Mouse (Mus musculus) CD4-positive, CD25-positive, alpha-beta regulatory T cell (primary cell): Measurements from ENCODE around the gene Tceal9. TPM values are rescaled to one million over a fixed set of nuclear protein-coding genes. Genes with fewer than 3 reads are reported as not detected.

Experiments
- polyA plus RNA-seq: library from polyadenylated mRNA; unstranded; fragments of 100-300 nt; shearing (Covaris generic); gene quantifications from one replicate; pipeline ENCODE4 v1.2.1, GENCODE M21; 2017

The Tceal9 gene
- 46.1 TPM for polyA plus RNA-seq

DNA sequence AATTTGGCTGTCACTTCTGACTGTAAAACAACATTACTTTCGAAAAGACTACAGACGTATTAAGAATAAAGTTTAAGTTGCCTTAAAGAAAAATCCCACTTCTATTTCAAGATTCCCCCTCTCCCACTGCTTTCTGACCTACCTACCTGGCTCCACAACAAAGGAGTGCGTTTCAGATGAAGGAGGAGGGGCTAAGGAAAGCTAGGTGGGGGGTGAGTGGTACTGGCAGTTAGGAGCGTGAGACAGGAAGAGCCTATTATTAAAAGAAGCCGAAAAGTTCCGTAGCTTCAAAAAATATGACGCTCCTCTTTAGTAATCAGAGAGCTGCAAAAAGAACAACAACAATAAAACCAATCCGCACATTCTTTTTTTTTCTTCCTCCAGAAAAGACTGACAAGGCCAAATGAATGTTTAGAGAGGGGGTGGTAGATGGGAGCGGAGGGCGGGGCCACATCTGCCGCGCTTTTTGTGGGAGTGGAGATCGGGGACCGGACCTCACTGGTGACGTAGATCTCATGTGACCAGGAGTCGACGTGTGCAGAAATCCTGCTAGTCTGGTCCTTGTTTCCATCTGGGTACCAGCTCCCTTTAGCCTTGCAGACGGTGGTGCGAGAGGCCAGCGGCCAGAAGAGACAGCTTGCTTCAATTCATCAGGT, at the start of gene Tceal9:
Tceal9 (plus strand) TSS at position 506 of the 656 bp plus-strand sequence.

GRCm38 (mm10) chrX:136203664-136204066, 41.2 kb upstream of the Tceal9 start, which contains the start of gene Tceal5:
TSS of gene Tceal5 (minus strand) at chrX:136203876.

GRCm38 (mm10) chrX:136214729-136215677, 29.9 kb upstream of the Tceal9 start, which contains the start of the genes Tceal7 and Bex1:
TSS of gene Tceal7 (plus strand) at chrX:136214779.
TSS of gene Bex1 (minus strand) at chrX:136215513.

GRCm38 (mm10) chrX:136269743-136270392, 25.0 kb downstream of the Tceal9 start, which contains the start of gene Bex3:
TSS of gene Bex3 (plus strand) at chrX:136270253.

Other genes with a start within 250 kb of the Tceal9 start
- gene Arxes1, start 211.7 kb upstream of the Tceal9 start, polyA plus RNA-seq, result not detected
- 0.96 TPM for gene Bex2, start 176.8 kb upstream of the Tceal9 start, polyA plus RNA-seq
- gene Nxf3, start 159.8 kb upstream of the Tceal9 start, polyA plus RNA-seq, result not detected
- not detected for gene Bex4, start 106.1 kb upstream of the Tceal9 start, polyA plus RNA-seq
- gene Tceal8, start 72.7 kb upstream of the Tceal9 start, polyA plus RNA-seq, result 1.6 TPM
- not detected for gene Tceal5, start 41.2 kb upstream of the Tceal9 start, polyA plus RNA-seq
- not detected for gene Tceal7, start 30.3 kb upstream of the Tceal9 start, polyA plus RNA-seq
- gene Bex1, start 29.6 kb upstream of the Tceal9 start, polyA plus RNA-seq, result not detected
- 85.3 TPM for gene Bex3, start 25.2 kb downstream of the Tceal9 start, polyA plus RNA-seq